20 mouse cellular contexts compared by ENCODE assay signal in the genomic region with DNA sequence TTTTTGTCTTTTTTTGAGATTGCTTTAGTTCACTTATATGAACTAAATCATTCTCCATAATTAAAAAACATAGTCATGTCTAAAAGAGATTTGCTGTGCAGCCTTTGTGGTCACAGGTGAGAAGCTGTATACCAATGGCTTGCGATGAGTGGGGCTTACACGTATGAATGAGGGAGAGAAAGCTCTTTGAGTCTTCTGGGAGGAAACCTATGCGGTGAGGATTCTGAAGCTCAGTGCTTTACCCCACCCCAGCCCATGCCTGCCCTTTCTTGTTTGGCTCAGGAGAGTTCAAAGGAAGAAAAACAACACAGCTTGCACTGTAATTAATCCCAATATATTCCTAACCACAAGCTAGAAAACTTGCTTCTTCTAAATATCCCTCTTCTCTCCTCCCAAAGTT.
"Had no signal": no experiment of that assay in that cellular context is flagged by ENCODE, and none has a peak within 500 bp of the region (broad histone marks: within the 10 kb centered on the region; RNA-seq: fewer than 3 reads in every experiment).

No protein-coding gene starts in this region.

- H3K4me3 ChIP-seq: layer of hippocampus, adult 2 months; left cerebral cortex, adult 2 months; liver, embryonic 15.5 days; midbrain, embryonic 12.5 days; midbrain, embryonic 15.5 days; neural tube, embryonic 13.5 days had no signal

- H3K27ac ChIP-seq: kidney, postnatal 0 days; layer of hippocampus, adult 2 months; left cerebral cortex, adult 2 months; midbrain, embryonic 12.5 days; midbrain, embryonic 15.5 days; neural tube, embryonic 13.5 days; stomach, postnatal 0 days had no signal

- H3K36me3 ChIP-seq: liver, embryonic 15.5 days; midbrain, embryonic 12.5 days; midbrain, embryonic 15.5 days; neural tube, embryonic 13.5 days had no signal

- H3K27me3 ChIP-seq: liver, embryonic 15.5 days; midbrain, embryonic 12.5 days; midbrain, embryonic 15.5 days; neural tube, embryonic 13.5 days had no signal

- H3K9ac ChIP-seq: liver, embryonic 15.5 days; midbrain, embryonic 12.5 days; midbrain, embryonic 15.5 days; neural tube, embryonic 13.5 days had no signal

- ATAC-seq: intestine, embryonic 16.5 days; midbrain, embryonic 15.5 days had no signal

- H3K4me1 ChIP-seq: midbrain, embryonic 12.5 days; midbrain, embryonic 15.5 days; neural tube, embryonic 13.5 days had no signal

- H3K9me3 ChIP-seq: liver, embryonic 15.5 days; midbrain, embryonic 12.5 days; midbrain, embryonic 15.5 days; neural tube, embryonic 13.5 days had no signal

- DNase-seq: kidney, adult 2 months; kidney, postnatal 25 days; layer of hippocampus, adult 9-11 months; lung, adult 2 months; lung, postnatal 14 days; lung, postnatal 4 days; retina, postnatal 1 day; right cerebral cortex, postnatal 25 days; spleen, adult 18-20 months; thymus, adult 2 months; thymus, postnatal 25 days had no signal

- H3K4me2 ChIP-seq: midbrain, embryonic 12.5 days; midbrain, embryonic 15.5 days; neural tube, embryonic 13.5 days had no signal
